Mouse (Mus musculus): ENCODE measurements around the gene Vax1. TPM values are rescaled to one million over a fixed set of nuclear protein-coding genes. Genes with fewer than 3 reads are reported as not detected.

The Vax1 gene
- total RNA-seq, 2 experiments from 2014 or later = not detected

Other genes starting within 250 kb of the Vax1 start
- under 1 TPM in 1 of 2 experiments, not detected in 1; 0.26 TPM for gene Eno4, start 226.6 kb downstream of the Vax1 start, total RNA-seq (2021)
- 10 to 100 TPM; 19.7 to 22.0 TPM for gene Hspa12a, start 226.4 kb downstream of the Vax1 start, total RNA-seq (2021)
- 1 to 10 TPM; 3.7 to 3.9 TPM for gene Shtn1, start 94.0 kb downstream of the Vax1 start, total RNA-seq (2021)
- gene Kcnk18, start 49.2 kb upstream of the Vax1 start, total RNA-seq (2021) = not detected
- gene Slc18a2, start 90.8 kb upstream of the Vax1 start, total RNA-seq (2021) = 1 to 10 TPM; 1.4 to 1.6 TPM
- gene Rps12-ps3, start 152.2 kb upstream of the Vax1 start, total RNA-seq (2021) = 100 to 1,000 TPM; 716 to 892 TPM
- 10 to 100 TPM; 24.6 to 26.7 TPM for gene Pdzd8, start 175.7 kb upstream of the Vax1 start, total RNA-seq (2021)